ENCODE assay signal across 12 mouse cellular contexts in genomic region chr11:88516596-88517485, GRCm38 (mm10).
DNase-seq lines count a peak whose midpoint lies in the region; ATAC-seq and TF ChIP-seq lines count a peak whose summit lies in the region.
"Had no signal": no experiment of that assay in that cellular context is flagged by ENCODE, and none has a peak within 500 bp of the region (broad histone marks: within the 10 kb centered on the region; RNA-seq: fewer than 3 reads in every experiment).

No protein-coding gene starts in this region.

- H3K27me3 ChIP-seq in kidney, adult 2 months (replicated peaks; ENCODE audit: control insufficient read depth, insufficient read depth, low read length): no peaks in the 10 kb centered on the region
- H3K27me3 ChIP-seq in forebrain, embryonic 13.5 days: no peaks in the 10 kb centered on the region
- H3K27me3 ChIP-seq in midbrain, embryonic 13.5 days: no peaks in the 10 kb centered on the region
- H3K27me3 ChIP-seq: liver, embryonic 13.5 days had no signal

- no peak overlapping the region for H3K4me2 ChIP-seq in forebrain, embryonic 13.5 days
- H3K4me2 ChIP-seq in midbrain, embryonic 13.5 days (replicated peaks): no peak overlapping the region
- H3K4me2 ChIP-seq: liver, embryonic 13.5 days had no signal

- peak overlapping the region; percentile 29 for H3K27ac ChIP-seq in kidney, adult 2 months (ENCODE audit: insufficient read depth, low read depth, low read length)
- H3K27ac ChIP-seq in forebrain, embryonic 13.5 days: peak overlapping the region; percentile 72
- H3K27ac ChIP-seq in midbrain, embryonic 13.5 days: peak overlapping the region; percentile 67
- H3K27ac ChIP-seq: liver, embryonic 13.5 days had no signal

- no peak for TF ChIP-seq CTCF in kidney, adult 2 months (conservative IDR thresholded peaks at IDR 0.05; ENCODE audit: insufficient read depth, insufficient read length, low read depth, low read length)

- H3K4me3 ChIP-seq in kidney, adult 2 months (ENCODE audit: insufficient read depth, low read depth, low read length): no peak overlapping the region
- H3K4me3 ChIP-seq in forebrain, embryonic 13.5 days: no peak overlapping the region
- H3K4me3 ChIP-seq in midbrain, embryonic 13.5 days (replicated peaks): no peak overlapping the region
- H3K4me3 ChIP-seq: liver, embryonic 13.5 days; myocyte had no signal

- peaks cover 38% of the 10 kb centered on the region for H3K4me1 ChIP-seq in kidney, adult 2 months (ENCODE audit: control insufficient read depth, insufficient read depth, low read length)
- H3K4me1 ChIP-seq in forebrain, embryonic 13.5 days: peaks cover 80% of the 10 kb centered on the region
- peaks cover 83% of the 10 kb centered on the region for H3K4me1 ChIP-seq in midbrain, embryonic 13.5 days (replicated peaks)

- H3K36me3 ChIP-seq in kidney, adult 2 months (ENCODE audit: control insufficient read depth, insufficient read depth, low read length): no peaks in the 10 kb centered on the region
- 0 out of 2 replicates have a peak, but pooled peaks cover 3% of the 10 kb centered on the region for H3K36me3 ChIP-seq in forebrain, embryonic 13.5 days (ENCODE audit: poor library complexity, severe bottlenecking)
- no peaks in the 10 kb centered on the region for H3K36me3 ChIP-seq in midbrain, embryonic 13.5 days
- H3K36me3 ChIP-seq: liver, embryonic 13.5 days had no signal

- ATAC-seq in CD4-positive, CD25-positive, alpha-beta regulatory T cell, adult 4 months: peak; percentile 32
- no peak for ATAC-seq in forebrain, embryonic 13.5 days
- no peak for ATAC-seq in midbrain, embryonic 13.5 days

- WGBS in kidney, adult 2 months: 66% methylated on average over 12 of the region's 12 CpGs
- WGBS in forebrain, embryonic 13.5 days: 27% methylated on average over 12 of the region's 12 CpGs
- WGBS in midbrain, embryonic 13.5 days: 37% methylated on average over 12 of the region's 12 CpGs

- TF ChIP-seq POLR2A in kidney, adult 2 months (IDR thresholded peaks at IDR 0.05; ENCODE audit: low read depth, low read length): no peak

- DNase-seq in kidney, adult 2 months: no peak
- DNase-seq in kidney, adult 18-20 months: no peak
- no peak for DNase-seq in yolk sac, embryonic 10.5 days (ENCODE audit: low spot score)
- no peak for DNase-seq in adrenal gland, adult 8-10 months
- DNase-seq: adrenal gland, postnatal 10 days; cerebellum, adult 8-10 months; liver, embryonic 13.5 days; thymus, postnatal 14 days had no signal

- H3K9ac ChIP-seq in forebrain, embryonic 13.5 days: no peak overlapping the region
- H3K9ac ChIP-seq in midbrain, embryonic 13.5 days (replicated peaks): 0 out of 2 replicates have a peak overlapping the region, but pooled peaks have one; percentile 30
- H3K9ac ChIP-seq: liver, embryonic 13.5 days had no signal

- H3K9me3 ChIP-seq in forebrain, embryonic 13.5 days (replicated peaks): no peaks in the 10 kb centered on the region
- no peaks in the 10 kb centered on the region for H3K9me3 ChIP-seq in midbrain, embryonic 13.5 days
- H3K9me3 ChIP-seq: liver, embryonic 13.5 days had no signal
